Mouse (Mus musculus) limb, embryonic 11.5 days (tissue): ENCODE measurements around the gene Krt8. TPM values are rescaled to one million over a fixed set of nuclear protein-coding genes. Genes with fewer than 3 reads are reported as not detected.

Source experiments
- ATAC-seq: fragments of 200-750 bp; cut with Nextera tagmentation; 2 replicates; pipeline ENCODE4 v1.8.0; 2017; ENCODE audit warnings: low read depth; ENCODE audit not compliant: insufficient number of reproducible peaks, low FRiP score, low TSS enrichment
- DNase-seq: peaks from one replicate; pipeline ENCODE4 v3.0.0-alpha.2; 2015; ENCODE audit warnings: low spot score
- H3K27ac ChIP-seq: fragments of 300-500 bp; sonication (generic); replicated peaks from 2 replicates; pipeline ENCODE4 v1.5.1; 2014; ENCODE audit warnings: low read depth, mild to moderate bottlenecking, low read length
- H3K27me3 ChIP-seq: fragments of 300-500 bp; sonication (generic); 2 replicates; pipeline ENCODE4 v1.6.1; 2014; ENCODE audit warnings: mild to moderate bottlenecking, low read length, mixed read lengths; ENCODE audit not compliant: control insufficient read depth, insufficient read depth
- H3K36me3 ChIP-seq: fragments of 300-500 bp; sonication (generic); 2 replicates; pipeline ENCODE4 v1.6.1; 2014; ENCODE audit warnings: mild to moderate bottlenecking, low read length, moderate library complexity, mixed read lengths; ENCODE audit not compliant: control insufficient read depth, insufficient read depth
- H3K4me1 ChIP-seq: fragments of 300-500 bp; sonication (generic); 2 replicates; pipeline ENCODE4 v1.6.1; 2014; ENCODE audit warnings: low read length, mixed read lengths; ENCODE audit not compliant: control insufficient read depth, insufficient read depth
- H3K4me2 ChIP-seq: fragments of 300-500 bp; sonication (generic); 2 replicates; pipeline ENCODE4 v1.6.1; 2014; ENCODE audit warnings: low read depth, mild to moderate bottlenecking, moderate library complexity; ENCODE audit not compliant: severe bottlenecking
- H3K4me3 ChIP-seq: fragments of 300-500 bp; sonication (generic); 2 replicates; pipeline ENCODE4 v1.5.1; 2014; ENCODE audit warnings: low read depth, low read length
- H3K9ac ChIP-seq: fragments of 300-500 bp; sonication (generic); 2 replicates; pipeline ENCODE4 v1.6.1; 2014; ENCODE audit warnings: mild to moderate bottlenecking, low read length
- H3K9me3 ChIP-seq: fragments of 300-500 bp; sonication (generic); 2 replicates; pipeline ENCODE4 v1.6.1; 2016; ENCODE audit warnings: low read length; ENCODE audit not compliant: control insufficient read depth
- WGBS: fragments of 180-500 bp; shearing (Covaris S2); extraction: QIAGEN DNeasy Blood & Tissue Kit; methylation state at CpG from one replicate; pipeline ENCODE4 v1.1.7; 2014; 5-methylcytosine and 5-hydroxymethylcytosine counted together
- polyA plus RNA-seq: library from polyadenylated mRNA; unstranded; fragments of >200 nt; fragmentation: Nextera tagmentation; extraction: Ambion mirVana; gene quantifications from 2 replicates; pipeline ENCODE4 v1.2.1, GENCODE M21; 2014

The Krt8 gene
- polyA plus RNA-seq, 1 experiment from 2014 or later: 21.3 TPM

- DNase-seq (no peak), ATAC-seq (no peak)
- no peak overlapping the region for H3K27ac ChIP-seq
- H3K27me3 ChIP-seq: no peaks in the 10 kb centered on the region
- 57% methylated on average over 8 of the region's 8 CpGs for WGBS
- H3K9ac ChIP-seq: no peak overlapping the region
- H3K4me2 ChIP-seq: no peak overlapping the region
- H3K4me3 ChIP-seq: no peak overlapping the region
- no peaks in the 10 kb centered on the region for H3K9me3 ChIP-seq
- H3K36me3 ChIP-seq: no peaks in the 10 kb centered on the region
- no peaks in the 10 kb centered on the region for H3K4me1 ChIP-seq
These were observed 15.6 kb downstream of the Krt8 start for GRCm38 (mm10) chr15:101988714-101989113.

- H3K4me1 ChIP-seq: no peaks in the 10 kb centered on the region
- H3K27ac ChIP-seq: no peak overlapping the region
- H3K4me3 ChIP-seq: no peak overlapping the region
- H3K9ac ChIP-seq: no peak overlapping the region
- no peaks in the 10 kb centered on the region for H3K36me3 ChIP-seq
- H3K4me2 ChIP-seq: no peak overlapping the region
- no peaks in the 10 kb centered on the region for H3K9me3 ChIP-seq
- ATAC-seq (no peak), DNase-seq (peak; percentile 94)
- whole genome bisulfite sequencing: under 1% methylated on average over 10 of the region's 10 CpGs
- no peaks in the 10 kb centered on the region for H3K27me3 ChIP-seq
These were observed 16.2 kb downstream of the Krt8 start for GRCm38 (mm10) chr15:101988119-101988518.

- no peaks in the 10 kb centered on the region for H3K36me3 ChIP-seq
- no peaks in the 10 kb centered on the region for H3K4me1 ChIP-seq
- no peaks in the 10 kb centered on the region for H3K27me3 ChIP-seq
- H3K9me3 ChIP-seq: no peaks in the 10 kb centered on the region
- DNase-seq: no peak
- no peak overlapping the region for H3K27ac ChIP-seq
- WGBS: 15% methylated on average over 6 of the region's 6 CpGs
- H3K4me2 ChIP-seq: peak overlapping the region; percentile 24
- ATAC-seq: no peak
- no peak overlapping the region for H3K4me3 ChIP-seq
- H3K9ac ChIP-seq: peak overlapping the region; percentile 40; the same call in 1 of the 2 replicates
These were observed 19.5 kb downstream of the Krt8 start for GRCm38 (mm10) chr15:101984746-101985145.

- H3K9ac ChIP-seq: peak overlapping the region; percentile 37; the same call in 1 of the 2 replicates
- DNase-seq: peak; percentile 98
- peak; percentile 83 for ATAC-seq
- no peaks in the 10 kb centered on the region for H3K27me3 ChIP-seq
- peak overlapping the region; percentile 41 for H3K4me2 ChIP-seq
- no peaks in the 10 kb centered on the region for H3K4me1 ChIP-seq
- peak overlapping the region; percentile 21; the same call in 1 of the 2 replicates for H3K4me3 ChIP-seq
- no peaks in the 10 kb centered on the region for H3K9me3 ChIP-seq
- H3K27ac ChIP-seq: peak overlapping the region; percentile 56; the same call in 1 of the 2 replicates
- 2% methylated on average over 15 of the region's 15 CpGs for WGBS
- H3K36me3 ChIP-seq: no peaks in the 10 kb centered on the region
These were observed 20.2 kb downstream of the Krt8 start for GRCm38 (mm10) chr15:101983949-101984601.

GRCm38 (mm10) chr15:101983315-101983948 lies 20.9 kb downstream of the Krt8 start:
- 83% methylated on average over 13 of the region's 13 CpGs for WGBS
- no peaks in the 10 kb centered on the region for H3K4me1 ChIP-seq
- DNase-seq (no peak), ATAC-seq (no peak)
- no peaks in the 10 kb centered on the region for H3K36me3 ChIP-seq
- peak overlapping the region; percentile 37; the same call in 1 of the 2 replicates for H3K9ac ChIP-seq
- H3K27ac ChIP-seq: no peak overlapping the region; the same call in 1 of the 2 replicates
- peak overlapping the region; percentile 41 for H3K4me2 ChIP-seq
- no peak overlapping the region for H3K4me3 ChIP-seq
- no peaks in the 10 kb centered on the region for H3K9me3 ChIP-seq
- H3K27me3 ChIP-seq: no peaks in the 10 kb centered on the region

GRCm38 (mm10) chr15:101980849-101981248 lies 23.4 kb downstream of the Krt8 start:
- Histone ChIP-seq H3K9ac (no peak overlapping the region), H3K27ac (no peak overlapping the region), H3K27me3 (no peaks in the 10 kb centered on the region), H3K4me3 (no peak overlapping the region), H3K36me3 (no peaks in the 10 kb centered on the region), H3K4me1 (peaks cover 21% of the 10 kb centered on the region), H3K4me2 (no peak overlapping the region), H3K9me3 (no peaks in the 10 kb centered on the region)
- ATAC-seq: no peak
- WGBS: 62% methylated on average over 6 of the region's 6 CpGs
- no peak for DNase-seq

- ATAC-seq (peak; percentile 83), DNase-seq (peak; percentile 78)
- no peaks in the 10 kb centered on the region for H3K9me3 ChIP-seq
- no peak overlapping the region; the same call in 1 of the 2 replicates for H3K27ac ChIP-seq
- WGBS: 3% methylated on average over 38 of the region's 39 CpGs
- peak overlapping the region; percentile 30 for H3K4me3 ChIP-seq
- H3K27me3 ChIP-seq: no peaks in the 10 kb centered on the region
- peak overlapping the region; percentile 74 for H3K4me2 ChIP-seq
- H3K4me1 ChIP-seq: peaks cover 25% of the 10 kb centered on the region
- H3K36me3 ChIP-seq: no peaks in the 10 kb centered on the region
- H3K9ac ChIP-seq: peak overlapping the region; percentile 73
These were observed 27.1 kb downstream of the Krt8 start for GRCm38 (mm10) chr15:101977043-101977726.

- H3K27ac ChIP-seq: no peak overlapping the region; the same call in 1 of the 2 replicates
- no peaks in the 10 kb centered on the region for H3K27me3 ChIP-seq
- H3K4me2 ChIP-seq: peak overlapping the region; percentile 74; the same call in 1 of the 2 replicates
- WGBS: 52% methylated on average over 3 of the region's 3 CpGs
- no peaks in the 10 kb centered on the region for H3K9me3 ChIP-seq
- H3K4me3 ChIP-seq: no peak overlapping the region
- H3K4me1 ChIP-seq: peaks cover 25% of the 10 kb centered on the region
- ATAC-seq: no peak
- no peak for DNase-seq
- H3K36me3 ChIP-seq: no peaks in the 10 kb centered on the region
- H3K9ac ChIP-seq: peak overlapping the region; percentile 73
These were observed 27.6 kb downstream of the Krt8 start for GRCm38 (mm10) chr15:101976641-101977040.
